Mouse (Mus musculus): ENCODE measurements around the gene Hemk1. TPM values are rescaled to one million over a fixed set of nuclear protein-coding genes. Genes with fewer than 3 reads are reported as not detected.
A peak's percentile ranks its signal among the peaks of the same experiment; 100 is the strongest.

Hemk1 gene
- polyA plus RNA-seq, 1 experiment from 2014 or later, result 11.8 TPM

GRCm38 (mm10) chr9:107285009-107285408, 53.1 kb downstream of the Hemk1 start:
- H3K9ac ChIP-seq (ENCODE audit: low read length), result no peak overlapping the region
- no peaks in the 10 kb centered on the region for H3K27me3 ChIP-seq (ENCODE audit: control insufficient read depth, insufficient read depth, low read length)
- peak overlapping the region; percentile 89 for H3K27ac ChIP-seq (ENCODE audit: low read length)
- H3K36me3 ChIP-seq (ENCODE audit: control insufficient read depth, insufficient read depth, low read length), result no peaks in the 10 kb centered on the region
- peaks cover 9% of the 10 kb centered on the region; the same call in 1 of the 2 replicates for H3K4me1 ChIP-seq (ENCODE audit: control insufficient read depth, insufficient read depth, low read length)
- H3K4me3 ChIP-seq (replicated peaks; ENCODE audit: low read length), result no peak overlapping the region
- H3K9me3 ChIP-seq (replicated peaks; ENCODE audit: control insufficient read depth, low read length), result no peaks in the 10 kb centered on the region
- H3K4me2 ChIP-seq (ENCODE audit: low read depth, low read length), result no peak overlapping the region
- ATAC-seq (ENCODE audit: insufficient read depth, low FRiP score), result peak; percentile 16; the same call in 1 of the 2 replicates
- 13% methylated on average over 3 of the region's 3 CpGs for WGBS

GRCm38 (mm10) chr9:107282951-107283350, 55.2 kb downstream of the Hemk1 start:
- 84% methylated on average over 9 of the region's 9 CpGs for WGBS
- H3K9ac ChIP-seq (ENCODE audit: low read length), result no peak overlapping the region
- no peak for ATAC-seq (ENCODE audit: insufficient read depth, low FRiP score)
- H3K4me2 ChIP-seq (ENCODE audit: low read depth, low read length), result no peak overlapping the region
- no peaks in the 10 kb centered on the region for H3K9me3 ChIP-seq (replicated peaks; ENCODE audit: control insufficient read depth, low read length)
- peaks cover 25% of the 10 kb centered on the region for H3K4me1 ChIP-seq (ENCODE audit: control insufficient read depth, insufficient read depth, low read length)
- no peaks in the 10 kb centered on the region for H3K36me3 ChIP-seq (ENCODE audit: control insufficient read depth, insufficient read depth, low read length)
- H3K27ac ChIP-seq (ENCODE audit: low read length), result no peak overlapping the region
- no peaks in the 10 kb centered on the region for H3K27me3 ChIP-seq (ENCODE audit: control insufficient read depth, insufficient read depth, low read length)
- H3K4me3 ChIP-seq (replicated peaks; ENCODE audit: low read length), result no peak overlapping the region

GRCm38 (mm10) chr9:107281241-107281987, 56.7 kb downstream of the Hemk1 start:
- Histone ChIP-seq H3K27me3 (ENCODE audit: control insufficient read depth, insufficient read depth, low read length) (no peaks in the 10 kb centered on the region), H3K27ac (ENCODE audit: low read length) (no peak overlapping the region), H3K36me3 (ENCODE audit: control insufficient read depth, insufficient read depth, low read length) (no peaks in the 10 kb centered on the region), H3K4me3 (replicated peaks; ENCODE audit: low read length) (no peak overlapping the region), H3K4me1 (ENCODE audit: control insufficient read depth, insufficient read depth, low read length) (peaks cover 25% of the 10 kb centered on the region), H3K9ac (ENCODE audit: low read length) (no peak overlapping the region), H3K9me3 (replicated peaks; ENCODE audit: control insufficient read depth, low read length) (no peaks in the 10 kb centered on the region), H3K4me2 (ENCODE audit: low read depth, low read length) (no peak overlapping the region)
- no peak for ATAC-seq (ENCODE audit: insufficient read depth, low FRiP score)
- 89% methylated on average over 5 of the region's 5 CpGs for WGBS

- no peaks in the 10 kb centered on the region for H3K9me3 ChIP-seq (replicated peaks; ENCODE audit: control insufficient read depth, low read length)
- no peaks in the 10 kb centered on the region for H3K27me3 ChIP-seq (ENCODE audit: control insufficient read depth, insufficient read depth, low read length)
- H3K36me3 ChIP-seq (ENCODE audit: control insufficient read depth, insufficient read depth, low read length), result no peaks in the 10 kb centered on the region
- H3K4me1 ChIP-seq (ENCODE audit: control insufficient read depth, insufficient read depth, low read length), result peaks cover 25% of the 10 kb centered on the region
- H3K9ac ChIP-seq (ENCODE audit: low read length), result peak overlapping the region; percentile 61
- H3K27ac ChIP-seq (ENCODE audit: low read length), result peak overlapping the region; percentile 94
- peak overlapping the region; percentile 22 for H3K4me3 ChIP-seq (replicated peaks; ENCODE audit: low read length)
- 45% methylated on average over 13 of the region's 13 CpGs for WGBS
- peak; percentile 35; the same call in 1 of the 2 replicates for ATAC-seq (ENCODE audit: insufficient read depth, low FRiP score)
- peak overlapping the region; percentile 36 for H3K4me2 ChIP-seq (ENCODE audit: low read depth, low read length)
These were observed 57.7 kb downstream of the Hemk1 start for GRCm38 (mm10) chr9:107280322-107281027.

GRCm38 (mm10) chr9:107279378-107280321, 58.5 kb downstream of the Hemk1 start:
- 21% methylated on average over 16 of the region's 16 CpGs for WGBS
- H3K4me3 ChIP-seq (replicated peaks; ENCODE audit: low read length), result peak overlapping the region; percentile 22

GRCm38 (mm10) chr9:107278527-107279377, 59.4 kb downstream of the Hemk1 start:
- H3K4me2 ChIP-seq (ENCODE audit: low read depth, low read length), result peak overlapping the region; percentile 36; the same call in 1 of the 2 replicates
- 48% methylated on average over 8 of the region's 8 CpGs for WGBS

More at GRCm38 (mm10) chr9:107279378-107280321, 58.5 kb downstream of the Hemk1 start:
- peak; percentile 56 for ATAC-seq (ENCODE audit: insufficient read depth, low FRiP score)
- no peaks in the 10 kb centered on the region for H3K9me3 ChIP-seq (replicated peaks; ENCODE audit: control insufficient read depth, low read length)
- H3K27me3 ChIP-seq (ENCODE audit: control insufficient read depth, insufficient read depth, low read length), result no peaks in the 10 kb centered on the region
- peak overlapping the region; percentile 94 for H3K27ac ChIP-seq (ENCODE audit: low read length)
- peaks cover 25% of the 10 kb centered on the region for H3K4me1 ChIP-seq (ENCODE audit: control insufficient read depth, insufficient read depth, low read length)
- H3K4me2 ChIP-seq (ENCODE audit: low read depth, low read length), result peak overlapping the region; percentile 36
- no peaks in the 10 kb centered on the region for H3K36me3 ChIP-seq (ENCODE audit: control insufficient read depth, insufficient read depth, low read length)
- peak overlapping the region; percentile 61 for H3K9ac ChIP-seq (ENCODE audit: low read length)

GRCm38 (mm10) chr9:107278126-107278525, 60.0 kb downstream of the Hemk1 start:
- WGBS, result 56% methylated on average over 4 of the region's 4 CpGs
- ATAC-seq (ENCODE audit: insufficient read depth, low FRiP score), result no peak
- no peak overlapping the region for H3K27ac ChIP-seq (ENCODE audit: low read length)
- peaks cover 25% of the 10 kb centered on the region for H3K4me1 ChIP-seq (ENCODE audit: control insufficient read depth, insufficient read depth, low read length)
- no peaks in the 10 kb centered on the region for H3K9me3 ChIP-seq (replicated peaks; ENCODE audit: control insufficient read depth, low read length)
- H3K27me3 ChIP-seq (ENCODE audit: control insufficient read depth, insufficient read depth, low read length), result no peaks in the 10 kb centered on the region
- no peak overlapping the region for H3K4me2 ChIP-seq (ENCODE audit: low read depth, low read length)
- H3K4me3 ChIP-seq (replicated peaks; ENCODE audit: low read length), result no peak overlapping the region
- H3K9ac ChIP-seq (ENCODE audit: low read length), result no peak overlapping the region
- H3K36me3 ChIP-seq (ENCODE audit: control insufficient read depth, insufficient read depth, low read length), result no peaks in the 10 kb centered on the region

More at GRCm38 (mm10) chr9:107278527-107279377, 59.4 kb downstream of the Hemk1 start:
- peak overlapping the region; percentile 94 for H3K27ac ChIP-seq (ENCODE audit: low read length)
- H3K4me3 ChIP-seq (replicated peaks; ENCODE audit: low read length), result no peak overlapping the region
- H3K4me1 ChIP-seq (ENCODE audit: control insufficient read depth, insufficient read depth, low read length), result peaks cover 25% of the 10 kb centered on the region
- no peaks in the 10 kb centered on the region for H3K9me3 ChIP-seq (replicated peaks; ENCODE audit: control insufficient read depth, low read length)
- peak; percentile 65 for ATAC-seq (ENCODE audit: insufficient read depth, low FRiP score)
- no peaks in the 10 kb centered on the region for H3K36me3 ChIP-seq (ENCODE audit: control insufficient read depth, insufficient read depth, low read length)
- no peaks in the 10 kb centered on the region for H3K27me3 ChIP-seq (ENCODE audit: control insufficient read depth, insufficient read depth, low read length)
- H3K9ac ChIP-seq (ENCODE audit: low read length), result no peak overlapping the region

- H3K36me3 ChIP-seq (ENCODE audit: control insufficient read depth, insufficient read depth, low read length), result no peaks in the 10 kb centered on the region
- H3K27me3 ChIP-seq (ENCODE audit: control insufficient read depth, insufficient read depth, low read length), result no peaks in the 10 kb centered on the region
- no peaks in the 10 kb centered on the region for H3K9me3 ChIP-seq (replicated peaks; ENCODE audit: control insufficient read depth, low read length)
- WGBS, result 77% methylated on average over 7 of the region's 7 CpGs
- H3K27ac ChIP-seq (ENCODE audit: low read length), result no peak overlapping the region
- peaks cover 25% of the 10 kb centered on the region for H3K4me1 ChIP-seq (ENCODE audit: control insufficient read depth, insufficient read depth, low read length)
- no peak overlapping the region for H3K9ac ChIP-seq (ENCODE audit: low read length)
- no peak overlapping the region for H3K4me2 ChIP-seq (ENCODE audit: low read depth, low read length)
- no peak overlapping the region for H3K4me3 ChIP-seq (replicated peaks; ENCODE audit: low read length)
- ATAC-seq (ENCODE audit: insufficient read depth, low FRiP score), result no peak
These were observed 60.5 kb downstream of the Hemk1 start for GRCm38 (mm10) chr9:107277603-107278002.
